Mouse (Mus musculus) G1E-ER4 (cell line): Measurements from ENCODE around the gene Srgn. TPM values are rescaled to one million over a fixed set of nuclear protein-coding genes. Genes with fewer than 3 reads are reported as not detected.

ENCODE experiments used
- GATA1 ChIP-seq: IDR thresholded peaks from one replicate; pipeline ENCODE4 v1.8.0; 2012; ENCODE audit warnings: low read length, inconsistent platforms
- polyA plus RNA-seq: library from polyadenylated mRNA; stranded (reverse); fragments of >175 nt; gene quantifications from 2 replicates; pipeline ENCODE4 v1.2.3, GENCODE M21; 2012

Gene Srgn
- polyA plus RNA-seq, 1 experiment = 1.8 TPM

- no peak for TF ChIP-seq GATA1
These were observed 21.8 kb downstream of the Srgn start for GRCm38 (mm10) chr10:62505224-62505983.

GRCm38 (mm10) chr10:62503836-62504628 lies 23.2 kb downstream of the Srgn start:
- no peak for TF ChIP-seq GATA1

- TF ChIP-seq GATA1 = peak; percentile 23
These were observed 23.9 kb downstream of the Srgn start for GRCm38 (mm10) chr10:62503353-62503752.

- TF ChIP-seq GATA1 = no peak
These were observed 25.3 kb downstream of the Srgn start for GRCm38 (mm10) chr10:62501951-62502350.

GRCm38 (mm10) chr10:62500916-62501615 lies 26.2 kb downstream of the Srgn start:
- no peak for TF ChIP-seq GATA1

- TF ChIP-seq GATA1 = no peak
These were observed 26.9 kb downstream of the Srgn start for GRCm38 (mm10) chr10:62500088-62500915.

GRCm38 (mm10) chr10:62488266-62488665 lies 39.0 kb downstream of the Srgn start:
- TF ChIP-seq GATA1 = no peak

- no peak for TF ChIP-seq GATA1
These were observed 40.4 kb downstream of the Srgn start, which contains the start of gene Vps26a for GRCm38 (mm10) chr10:62486618-62487415. Gene Vps26a, minus strand, starts transcription at chr10:62486805.

- no peak for TF ChIP-seq GATA1
These were observed 41.2 kb downstream of the Srgn start for GRCm38 (mm10) chr10:62485878-62486582.

- TF ChIP-seq GATA1 = no peak
These were observed 46.0 kb downstream of the Srgn start for GRCm38 (mm10) chr10:62481108-62481852.

- no peak for TF ChIP-seq GATA1
These were observed 50.3 kb downstream of the Srgn start for GRCm38 (mm10) chr10:62476980-62477379.

- no peak for TF ChIP-seq GATA1
These were observed 52.3 kb downstream of the Srgn start for GRCm38 (mm10) chr10:62474944-62475343.

- no peak for TF ChIP-seq GATA1
These were observed 56.1 kb downstream of the Srgn start for GRCm38 (mm10) chr10:62471105-62471504.
